Mouse (Mus musculus): ENCODE measurements around the gene Pih1d1. TPM values are rescaled to one million over a fixed set of nuclear protein-coding genes. Genes with fewer than 3 reads are reported as not detected.
"Not testable (repeated sequence)": the region's sequence is repeated elsewhere in the genome, so short reads cannot be mapped to it uniquely, and the experiment has no call there.

Pih1d1 gene
- polyA plus RNA-seq, 1 experiment from 2014 or later, result 42.3 TPM

DNA sequence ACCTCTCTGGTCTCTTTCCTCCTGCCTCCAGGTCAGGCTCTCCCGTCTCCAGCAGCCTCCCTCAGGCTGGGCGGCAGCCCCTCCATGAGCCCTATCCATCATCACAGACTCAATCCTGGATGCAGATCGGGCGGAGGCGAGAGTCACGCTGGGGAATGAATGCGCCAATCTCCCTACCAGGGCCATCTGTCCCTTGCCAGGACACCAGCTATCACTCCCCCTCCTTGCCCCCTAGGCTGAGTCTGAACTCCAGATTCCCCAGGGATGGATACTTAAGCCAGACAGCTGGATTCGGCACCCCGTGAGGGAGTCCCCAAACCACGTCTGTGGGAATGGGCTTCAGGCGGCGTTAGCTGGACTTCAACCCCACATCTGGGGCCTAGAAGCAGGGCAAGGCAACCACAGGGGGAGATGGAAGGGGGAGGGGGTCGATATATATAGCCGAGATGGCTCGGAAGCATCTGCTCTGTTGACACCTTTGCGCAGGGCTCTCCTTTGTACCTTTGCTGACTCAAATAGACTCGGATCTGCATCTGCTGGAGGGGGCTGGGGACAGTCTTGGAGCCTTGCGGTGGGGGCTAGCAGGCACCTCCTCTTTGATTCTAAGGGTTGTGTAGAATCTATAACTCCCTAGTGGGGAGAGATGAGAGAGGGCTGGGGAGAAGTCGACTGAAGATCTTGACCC lies 13.8 kb downstream of the Pih1d1 start:
- ATAC-seq (ENCODE audit: low read depth), result no peak
- peaks cover 5% of the 10 kb centered on the region for H3K4me1 ChIP-seq (ENCODE audit: control insufficient read depth, low read depth, low read length)
- no peaks in the 10 kb centered on the region for H3K36me3 ChIP-seq (ENCODE audit: control insufficient read depth, insufficient read depth)
- H3K4me2 ChIP-seq (ENCODE audit: low read depth, low read length), result no peak overlapping the region
- H3K9me3 ChIP-seq (replicated peaks; ENCODE audit: control insufficient read depth, low read length), result peaks cover 6% of the 10 kb centered on the region
- no peak overlapping the region for H3K27ac ChIP-seq (ENCODE audit: low read length)
- H3K27me3 ChIP-seq (ENCODE audit: control insufficient read depth, insufficient read depth, low read depth, low read length), result peaks cover 69% of the 10 kb centered on the region
- H3K4me3 ChIP-seq (ENCODE audit: low read depth, low read length), result no peak overlapping the region
- 5% methylated on average over 19 of the region's 19 CpGs for WGBS (ENCODE audit: insufficient replicate concordance)
- no peak overlapping the region for H3K9ac ChIP-seq (ENCODE audit: low read depth, low read length)

DNA sequence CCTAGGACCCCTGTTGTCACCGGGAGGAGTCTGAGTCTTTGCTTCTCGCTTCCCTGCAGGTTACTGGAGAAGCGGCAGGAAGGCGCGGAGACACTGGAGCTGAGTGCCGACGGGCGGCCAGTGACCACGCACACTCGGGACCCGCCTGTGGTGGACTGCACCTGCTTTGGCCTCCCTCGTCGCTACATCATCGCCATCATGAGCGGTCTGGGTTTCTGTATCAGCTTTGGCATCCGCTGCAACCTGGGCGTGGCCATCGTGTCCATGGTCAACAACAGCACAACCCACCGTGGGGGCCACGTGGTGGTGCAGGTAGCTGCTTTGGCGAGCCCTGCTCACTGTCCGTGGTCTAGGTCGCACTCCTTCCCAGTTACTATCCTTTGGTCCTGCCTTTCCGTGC lies 14.6 kb downstream of the Pih1d1 start:
- H3K27me3 ChIP-seq (ENCODE audit: control insufficient read depth, insufficient read depth, low read depth, low read length), result peaks cover 62% of the 10 kb centered on the region
- ATAC-seq (ENCODE audit: low read depth), result no peak
- H3K4me2 ChIP-seq (ENCODE audit: low read depth, low read length), result no peak overlapping the region
- no peak overlapping the region for H3K27ac ChIP-seq (ENCODE audit: low read length)
- H3K9me3 ChIP-seq (replicated peaks; ENCODE audit: control insufficient read depth, low read length), result peaks cover 6% of the 10 kb centered on the region
- no peak overlapping the region for H3K4me3 ChIP-seq (ENCODE audit: low read depth, low read length)
- WGBS (ENCODE audit: insufficient replicate concordance), result 8% methylated on average over 24 of the region's 24 CpGs
- no peaks in the 10 kb centered on the region for H3K36me3 ChIP-seq (ENCODE audit: control insufficient read depth, insufficient read depth)
- H3K4me1 ChIP-seq (ENCODE audit: control insufficient read depth, low read depth, low read length), result peaks cover 3% of the 10 kb centered on the region
- no peak overlapping the region for H3K9ac ChIP-seq (ENCODE audit: low read depth, low read length)

DNA sequence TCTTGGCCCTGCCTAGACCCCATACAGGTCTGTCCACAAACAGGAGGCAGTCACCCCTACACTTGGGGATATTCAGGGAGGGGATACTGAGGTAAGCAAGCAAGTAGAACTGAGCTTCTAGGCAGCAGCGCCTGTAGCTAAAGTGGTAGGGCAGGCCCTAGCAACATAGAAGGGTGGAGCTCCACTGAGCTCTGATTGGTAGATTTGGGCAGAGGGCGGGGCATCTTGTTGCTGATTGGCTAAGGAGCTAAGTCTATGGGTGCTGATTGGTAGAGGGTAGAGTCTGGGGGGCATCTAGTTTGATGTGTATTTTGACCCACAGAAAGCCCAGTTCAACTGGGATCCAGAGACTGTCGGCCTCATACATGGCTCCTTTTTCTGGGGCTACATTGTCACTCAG lies 15.4 kb downstream of the Pih1d1 start:
- no peak for ATAC-seq (ENCODE audit: low read depth)
- 68% methylated on average over 3 of the region's 3 CpGs for WGBS (ENCODE audit: insufficient replicate concordance)
- H3K4me2 ChIP-seq (ENCODE audit: low read depth, low read length), result no peak overlapping the region
- no peak overlapping the region for H3K9ac ChIP-seq (ENCODE audit: low read depth, low read length)
- H3K4me1 ChIP-seq (ENCODE audit: control insufficient read depth, low read depth, low read length), result no peaks in the 10 kb centered on the region
- H3K9me3 ChIP-seq (replicated peaks; ENCODE audit: control insufficient read depth, low read length), result peaks cover 6% of the 10 kb centered on the region
- H3K27ac ChIP-seq (ENCODE audit: low read length), result no peak overlapping the region
- H3K36me3 ChIP-seq (ENCODE audit: control insufficient read depth, insufficient read depth), result no peaks in the 10 kb centered on the region
- peaks cover 61% of the 10 kb centered on the region for H3K27me3 ChIP-seq (ENCODE audit: control insufficient read depth, insufficient read depth, low read depth, low read length)
- H3K4me3 ChIP-seq (ENCODE audit: low read depth, low read length), result no peak overlapping the region

DNA sequence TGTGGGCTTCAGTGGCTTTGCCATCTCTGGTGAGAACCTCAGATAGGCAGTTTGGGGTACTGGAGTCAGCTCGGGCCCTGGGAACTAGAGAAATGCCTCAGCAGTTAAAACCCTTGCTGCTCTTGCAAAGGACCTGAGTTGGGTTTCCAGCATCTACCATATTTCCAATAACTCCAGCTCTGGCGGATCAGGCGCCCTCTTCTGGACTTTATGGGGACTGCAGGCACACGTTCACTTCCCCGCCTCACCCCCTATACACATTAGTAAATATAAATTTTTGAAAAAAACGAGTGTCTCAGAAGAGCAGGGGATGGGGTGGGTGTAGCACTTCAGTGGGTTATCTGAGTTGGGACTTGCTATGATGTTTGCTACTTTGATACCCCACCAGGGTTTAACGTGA lies 18.9 kb downstream of the Pih1d1 start:
- 46% methylated on average over 7 of the region's 7 CpGs for WGBS (ENCODE audit: insufficient replicate concordance)
- no peaks in the 10 kb centered on the region for H3K36me3 ChIP-seq (ENCODE audit: control insufficient read depth, insufficient read depth)

DNA sequence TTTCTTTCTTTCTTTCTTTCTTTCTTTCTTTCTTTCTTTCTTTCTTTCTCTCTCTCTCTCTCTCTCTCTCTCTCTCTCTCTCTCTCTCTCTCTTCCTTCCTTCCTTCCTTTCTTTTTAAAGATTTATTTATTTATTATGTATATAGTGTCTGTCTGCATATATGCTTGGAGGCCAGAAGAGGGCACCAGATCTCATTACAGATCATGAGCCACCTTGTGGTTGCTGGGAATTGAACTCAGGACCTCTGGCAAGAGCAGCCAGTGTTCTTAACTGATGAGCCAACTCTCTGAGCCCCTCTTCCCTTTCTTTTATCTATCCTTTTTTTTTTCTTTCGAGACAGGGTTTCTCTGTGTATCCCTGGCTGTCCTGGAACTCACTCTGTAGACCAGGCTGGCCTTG lies 19.7 kb downstream of the Pih1d1 start:
- not testable (repeated sequence) for H3K9me3 ChIP-seq (replicated peaks; ENCODE audit: control insufficient read depth, low read length); H3K4me1 ChIP-seq (ENCODE audit: control insufficient read depth, low read depth, low read length); H3K9ac ChIP-seq (ENCODE audit: low read depth, low read length); H3K4me2 ChIP-seq (ENCODE audit: low read depth, low read length); H3K4me3 ChIP-seq (ENCODE audit: low read depth, low read length); ATAC-seq (ENCODE audit: low read depth); H3K27ac ChIP-seq (ENCODE audit: low read length); H3K36me3 ChIP-seq (ENCODE audit: control insufficient read depth, insufficient read depth)
- 67% methylated on average over 1 of the region's 1 CpGs for WGBS (ENCODE audit: insufficient replicate concordance)
- H3K27me3 ChIP-seq (ENCODE audit: control insufficient read depth, insufficient read depth, low read depth, low read length), result peaks cover 61% of the 10 kb centered on the region

More for the DNA sequence above, 18.9 kb downstream of the Pih1d1 start:
- Histone ChIP-seq H3K27me3 (ENCODE audit: control insufficient read depth, insufficient read depth, low read depth, low read length) (peaks cover 61% of the 10 kb centered on the region), H3K9me3 (replicated peaks; ENCODE audit: control insufficient read depth, low read length) (peaks cover 6% of the 10 kb centered on the region), H3K4me2 (ENCODE audit: low read depth, low read length) (no peak overlapping the region), H3K4me3 (ENCODE audit: low read depth, low read length) (no peak overlapping the region), H3K27ac (ENCODE audit: low read length) (no peak overlapping the region), H3K4me1 (ENCODE audit: control insufficient read depth, low read depth, low read length) (no peaks in the 10 kb centered on the region), H3K9ac (ENCODE audit: low read depth, low read length) (no peak overlapping the region)
- no peak for ATAC-seq (ENCODE audit: low read depth)

DNA sequence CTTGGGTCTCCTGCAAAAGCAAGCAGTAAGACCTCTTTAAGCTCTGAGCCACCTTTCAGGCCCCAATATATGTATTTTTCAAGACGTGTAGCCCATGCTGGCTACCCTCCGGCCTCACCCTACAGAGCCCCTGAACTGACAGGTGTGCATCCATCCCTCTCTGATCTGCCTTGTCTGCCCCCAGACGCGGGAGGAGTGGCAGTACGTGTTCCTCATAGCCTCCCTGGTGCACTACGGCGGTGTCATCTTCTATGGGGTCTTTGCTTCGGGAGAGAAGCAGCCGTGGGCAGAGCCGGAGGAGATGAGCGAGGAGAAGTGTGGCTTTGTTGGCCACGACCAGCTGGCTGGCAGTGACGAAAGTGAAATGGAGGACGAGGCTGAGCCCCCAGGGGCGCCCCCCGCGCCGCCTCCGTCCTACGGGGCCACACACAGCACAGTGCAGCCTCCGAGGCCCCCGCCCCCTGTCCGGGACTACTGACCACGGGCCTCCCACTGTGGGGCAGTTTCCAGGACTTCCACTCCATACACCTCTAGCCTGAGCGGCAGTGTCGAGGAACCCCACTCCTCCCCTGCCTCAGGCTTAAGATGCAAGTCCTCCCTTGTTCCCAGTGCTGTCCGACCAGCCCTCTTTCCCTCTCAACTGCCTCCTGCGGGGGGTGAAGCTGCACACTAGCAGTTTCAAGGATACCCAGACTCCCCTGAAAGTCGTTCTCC lies 20.6 kb downstream of the Pih1d1 start:
- Histone ChIP-seq H3K36me3 (ENCODE audit: control insufficient read depth, insufficient read depth) (no peaks in the 10 kb centered on the region), H3K4me2 (ENCODE audit: low read depth, low read length) (no peak overlapping the region), H3K27ac (ENCODE audit: low read length) (no peak overlapping the region)

DNA sequence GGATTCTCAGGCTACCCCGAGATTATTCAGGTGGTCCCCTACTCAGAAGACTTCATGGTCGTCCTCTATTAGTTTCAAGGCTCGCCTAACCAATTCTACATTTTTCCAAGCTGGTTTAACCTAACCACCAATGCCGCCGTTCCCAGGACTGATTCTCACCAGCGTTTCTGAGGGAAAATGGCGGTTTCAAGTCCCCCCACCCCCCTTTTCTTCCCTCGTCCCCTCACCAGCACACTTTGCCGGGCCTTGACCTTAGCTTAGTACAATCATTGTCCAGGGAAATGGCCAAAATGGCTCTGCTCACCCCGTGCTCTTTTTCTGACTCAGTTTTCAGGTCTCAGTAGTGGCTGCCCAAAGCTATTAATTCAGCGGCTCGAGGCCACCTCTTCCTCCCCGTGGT lies 21.3 kb downstream of the Pih1d1 start:
- WGBS (ENCODE audit: insufficient replicate concordance), result 1% methylated on average over 13 of the region's 13 CpGs
- ATAC-seq (ENCODE audit: low read depth), result no peak
- no peaks in the 10 kb centered on the region for H3K4me1 ChIP-seq (ENCODE audit: control insufficient read depth, low read depth, low read length)
- H3K4me2 ChIP-seq (ENCODE audit: low read depth, low read length), result no peak overlapping the region
- no peak overlapping the region for H3K4me3 ChIP-seq (ENCODE audit: low read depth, low read length)
- H3K36me3 ChIP-seq (ENCODE audit: control insufficient read depth, insufficient read depth), result no peaks in the 10 kb centered on the region
- H3K9me3 ChIP-seq (replicated peaks; ENCODE audit: control insufficient read depth, low read length), result no peaks in the 10 kb centered on the region; the same call in 1 of the 2 replicates
- H3K27ac ChIP-seq (ENCODE audit: low read length), result no peak overlapping the region
- H3K27me3 ChIP-seq (ENCODE audit: control insufficient read depth, insufficient read depth, low read depth, low read length), result peaks cover 70% of the 10 kb centered on the region
- H3K9ac ChIP-seq (ENCODE audit: low read depth, low read length), result no peak overlapping the region

More for the DNA sequence above, 20.6 kb downstream of the Pih1d1 start:
- WGBS (ENCODE audit: insufficient replicate concordance), result 4% methylated on average over 29 of the region's 29 CpGs
- Histone ChIP-seq H3K4me3 (ENCODE audit: low read depth, low read length) (no peak overlapping the region), H3K27me3 (ENCODE audit: control insufficient read depth, insufficient read depth, low read depth, low read length) (peaks cover 63% of the 10 kb centered on the region), H3K4me1 (ENCODE audit: control insufficient read depth, low read depth, low read length) (no peaks in the 10 kb centered on the region), H3K9me3 (replicated peaks; ENCODE audit: control insufficient read depth, low read length) (peaks cover under 1% of the 10 kb centered on the region), H3K9ac (ENCODE audit: low read depth, low read length) (no peak overlapping the region)
- no peak for ATAC-seq (ENCODE audit: low read depth)

DNA sequence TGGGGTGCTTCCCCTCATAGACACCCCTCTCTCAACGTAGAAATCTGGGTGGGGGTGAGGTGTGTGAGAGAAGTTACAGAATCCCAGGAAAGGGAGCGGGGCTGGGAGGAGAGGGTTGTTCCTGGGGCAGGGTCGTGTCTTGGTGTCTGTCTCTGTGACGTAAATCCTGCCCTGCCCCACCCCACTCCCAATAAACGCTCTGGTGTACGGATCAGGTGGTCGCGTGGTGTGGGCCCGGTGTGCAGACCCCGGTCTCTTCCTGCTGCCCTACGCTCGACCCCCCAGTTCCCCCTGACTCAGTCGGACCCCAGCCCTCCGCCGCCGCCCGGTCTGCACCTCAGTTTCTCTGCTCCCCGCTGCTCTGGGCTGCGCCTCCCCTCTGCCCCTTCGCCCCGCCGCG lies 21.8 kb downstream of the Pih1d1 start:
- H3K27ac ChIP-seq (ENCODE audit: low read length), result no peak overlapping the region
- 3% methylated on average over 23 of the region's 23 CpGs for WGBS (ENCODE audit: insufficient replicate concordance)
- H3K9me3 ChIP-seq (replicated peaks; ENCODE audit: control insufficient read depth, low read length), result no peaks in the 10 kb centered on the region; the same call in 1 of the 2 replicates
- H3K4me3 ChIP-seq (ENCODE audit: low read depth, low read length), result no peak overlapping the region
- H3K9ac ChIP-seq (ENCODE audit: low read depth, low read length), result no peak overlapping the region
- no peak overlapping the region for H3K4me2 ChIP-seq (ENCODE audit: low read depth, low read length)
- H3K27me3 ChIP-seq (ENCODE audit: control insufficient read depth, insufficient read depth, low read depth, low read length), result peaks cover 72% of the 10 kb centered on the region
- no peak for ATAC-seq (ENCODE audit: low read depth)
- H3K36me3 ChIP-seq (ENCODE audit: control insufficient read depth, insufficient read depth), result no peaks in the 10 kb centered on the region
- H3K4me1 ChIP-seq (ENCODE audit: control insufficient read depth, low read depth, low read length), result no peaks in the 10 kb centered on the region

DNA sequence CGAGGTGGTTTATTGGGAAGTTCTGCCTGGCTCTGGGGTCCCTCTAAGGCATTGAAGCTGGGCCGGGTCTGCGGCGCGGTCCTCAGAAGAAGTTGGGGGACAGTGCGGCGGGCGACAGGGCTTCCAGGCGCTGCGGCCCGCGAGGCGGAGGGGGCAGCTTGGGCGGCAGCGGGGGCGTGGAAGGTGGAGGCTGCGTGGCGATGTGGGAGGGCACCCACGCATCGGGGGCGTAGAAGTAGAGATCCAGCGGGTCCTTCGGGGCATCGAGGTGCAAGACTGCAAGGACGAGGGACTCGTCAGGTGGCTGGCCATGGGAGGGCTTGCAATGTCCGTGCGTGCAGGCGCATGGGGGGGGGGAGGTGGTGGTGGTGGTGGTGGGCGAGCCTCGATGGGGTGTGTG lies 22.3 kb downstream of the Pih1d1 start:
- Histone ChIP-seq H3K36me3 (ENCODE audit: control insufficient read depth, insufficient read depth) (no peaks in the 10 kb centered on the region), H3K27ac (ENCODE audit: low read length) (no peak overlapping the region), H3K9ac (ENCODE audit: low read depth, low read length) (no peak overlapping the region), H3K4me3 (ENCODE audit: low read depth, low read length) (no peak overlapping the region), H3K4me1 (ENCODE audit: control insufficient read depth, low read depth, low read length) (peaks cover under 1% of the 10 kb centered on the region; the same call in 1 of the 2 replicates), H3K27me3 (ENCODE audit: control insufficient read depth, insufficient read depth, low read depth, low read length) (peaks cover 76% of the 10 kb centered on the region), H3K9me3 (replicated peaks; ENCODE audit: control insufficient read depth, low read length) (no peaks in the 10 kb centered on the region; the same call in 1 of the 2 replicates), H3K4me2 (ENCODE audit: low read depth, low read length) (no peak overlapping the region)
- 2% methylated on average over 31 of the region's 31 CpGs for WGBS (ENCODE audit: insufficient replicate concordance)
- ATAC-seq (ENCODE audit: low read depth), result no peak
